Mouse (Mus musculus): ENCODE measurements at regions not wholly inside any gene's neighbourhood (a gene's known extent, or its start where the extent isn't known, plus 50 kb on each side); places are given as distances from the start of the nearest gene placed in this dataset.

GRCm38 (mm10) chr15:27258984-27259853 is 207.3 kb upstream of the Ank start:
- no peak for TF ChIP-seq CTCF (IDR thresholded peaks at IDR 0.05; ENCODE audit: low read depth)
- no peak for TF ChIP-seq EP300 (IDR thresholded peaks at IDR 0.05; ENCODE audit: low read depth)

All from heart, postnatal 0 days (tissue).